Mouse (Mus musculus): ENCODE measurements around the gene Wdr20. TPM values are rescaled to one million over a fixed set of nuclear protein-coding genes. Genes with fewer than 3 reads are reported as not detected.

Gene Wdr20
- polyA plus RNA-seq, 1 experiment from 2014 or later, result 23.7 TPM

DNA sequence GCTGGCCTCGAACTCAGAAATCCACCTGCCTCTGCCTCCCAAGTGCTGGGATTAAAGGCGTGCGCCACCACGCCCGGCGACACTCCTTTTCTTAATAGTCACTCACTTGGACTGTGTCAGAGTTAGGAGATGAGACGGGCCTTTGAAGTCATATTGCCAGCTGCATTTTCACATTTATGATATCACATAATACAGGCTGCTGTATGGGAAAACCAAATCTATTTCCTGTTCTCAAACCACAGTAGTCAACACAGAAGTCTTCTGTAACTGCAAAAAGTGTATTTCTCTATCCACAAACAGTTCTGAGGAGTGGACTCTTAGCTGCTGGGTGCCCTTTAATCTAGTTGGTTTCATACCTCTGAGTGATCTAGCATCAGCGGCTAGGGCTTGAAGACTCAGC lies 21.2 kb downstream of the Wdr20 start:
- Histone ChIP-seq H3K4me3 (ENCODE audit: low read depth, low read length) (no peak overlapping the region), H3K27me3 (replicated peaks; ENCODE audit: control insufficient read depth, insufficient read depth, low read length) (no peaks in the 10 kb centered on the region), H3K9me3 (ENCODE audit: control insufficient read depth, low read length) (no peaks in the 10 kb centered on the region), H3K36me3 (ENCODE audit: control insufficient read depth, insufficient read depth, low read length) (0 out of 2 replicates have a peak, but pooled peaks cover 5% of the 10 kb centered on the region), H3K4me2 (ENCODE audit: low read length) (no peak overlapping the region), H3K9ac (ENCODE audit: low read length) (no peak overlapping the region), H3K27ac (ENCODE audit: low read depth) (no peak overlapping the region), H3K4me1 (replicated peaks; ENCODE audit: control insufficient read depth, insufficient read depth, low read length) (no peaks in the 10 kb centered on the region)
- WGBS, result 95% methylated on average over 8 of the region's 8 CpGs
- ATAC-seq (replicated peaks; ENCODE audit: low FRiP score, low TSS enrichment, low read depth), result no peak
- DNase-seq (ENCODE audit: low spot score), result no peak

DNA sequence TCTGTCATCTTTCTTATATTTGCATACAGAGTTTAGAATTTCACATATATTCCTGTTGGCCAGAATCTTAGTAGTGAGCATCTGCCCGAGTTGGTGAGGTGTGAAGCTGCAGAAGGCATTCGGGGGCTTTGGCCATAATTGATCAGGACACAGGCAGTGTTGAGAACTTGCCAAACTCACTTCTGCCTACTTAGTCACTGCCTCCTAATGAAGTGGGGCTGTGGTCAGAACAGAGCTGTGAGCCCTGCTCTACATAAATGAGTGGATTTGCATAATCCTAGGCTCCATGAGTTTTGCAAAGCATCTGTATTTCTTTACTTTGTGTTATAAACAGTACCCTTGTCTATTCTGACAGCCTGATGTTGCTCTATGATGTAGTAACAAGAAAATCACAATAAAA lies 24.6 kb downstream of the Wdr20 start:
- H3K4me1 ChIP-seq (replicated peaks; ENCODE audit: control insufficient read depth, insufficient read depth, low read length), result no peaks in the 10 kb centered on the region
- H3K4me2 ChIP-seq (ENCODE audit: low read length), result no peak overlapping the region
- H3K9me3 ChIP-seq (ENCODE audit: control insufficient read depth, low read length), result no peaks in the 10 kb centered on the region
- no peaks in the 10 kb centered on the region for H3K36me3 ChIP-seq (ENCODE audit: control insufficient read depth, insufficient read depth, low read length)
- DNase-seq (ENCODE audit: low spot score) (no peak), ATAC-seq (replicated peaks; ENCODE audit: low FRiP score, low TSS enrichment, low read depth) (no peak)
- H3K9ac ChIP-seq (ENCODE audit: low read length), result no peak overlapping the region
- no peaks in the 10 kb centered on the region for H3K27me3 ChIP-seq (replicated peaks; ENCODE audit: control insufficient read depth, insufficient read depth, low read length)
- no peak overlapping the region for H3K27ac ChIP-seq (ENCODE audit: low read depth)
- H3K4me3 ChIP-seq (ENCODE audit: low read depth, low read length), result no peak overlapping the region
- 79% methylated on average over 2 of the region's 2 CpGs for WGBS

DNA sequence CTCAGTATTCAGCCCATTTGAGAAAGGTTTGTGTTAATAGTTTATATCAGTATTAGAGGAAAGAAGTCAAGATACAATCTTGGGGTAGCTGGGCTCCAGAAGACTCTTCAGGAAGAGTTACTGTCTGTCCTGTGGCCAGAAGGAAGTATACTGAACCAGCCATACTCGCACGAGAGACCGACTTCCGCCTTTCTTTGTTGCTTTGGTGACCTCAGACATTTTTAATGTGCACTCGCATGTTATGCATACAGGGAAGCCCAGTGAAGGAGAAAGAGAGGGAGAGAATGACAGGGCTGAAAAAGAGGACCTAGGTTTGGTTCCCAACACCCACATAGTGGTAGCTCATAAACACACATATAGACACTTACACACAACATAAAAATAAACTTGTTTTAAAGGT lies 26.8 kb downstream of the Wdr20 start:
- ATAC-seq (replicated peaks; ENCODE audit: low FRiP score, low TSS enrichment, low read depth), result no peak
- Histone ChIP-seq H3K4me2 (ENCODE audit: low read length) (no peak overlapping the region), H3K27ac (ENCODE audit: low read depth) (no peak overlapping the region), H3K36me3 (ENCODE audit: control insufficient read depth, insufficient read depth, low read length) (no peaks in the 10 kb centered on the region), H3K4me3 (ENCODE audit: low read depth, low read length) (no peak overlapping the region), H3K9me3 (ENCODE audit: control insufficient read depth, low read length) (no peaks in the 10 kb centered on the region), H3K4me1 (replicated peaks; ENCODE audit: control insufficient read depth, insufficient read depth, low read length) (no peaks in the 10 kb centered on the region), H3K9ac (ENCODE audit: low read length) (no peak overlapping the region), H3K27me3 (replicated peaks; ENCODE audit: control insufficient read depth, insufficient read depth, low read length) (no peaks in the 10 kb centered on the region)
- no peak for DNase-seq (ENCODE audit: low spot score)
- 88% methylated on average over 5 of the region's 5 CpGs for WGBS

DNA sequence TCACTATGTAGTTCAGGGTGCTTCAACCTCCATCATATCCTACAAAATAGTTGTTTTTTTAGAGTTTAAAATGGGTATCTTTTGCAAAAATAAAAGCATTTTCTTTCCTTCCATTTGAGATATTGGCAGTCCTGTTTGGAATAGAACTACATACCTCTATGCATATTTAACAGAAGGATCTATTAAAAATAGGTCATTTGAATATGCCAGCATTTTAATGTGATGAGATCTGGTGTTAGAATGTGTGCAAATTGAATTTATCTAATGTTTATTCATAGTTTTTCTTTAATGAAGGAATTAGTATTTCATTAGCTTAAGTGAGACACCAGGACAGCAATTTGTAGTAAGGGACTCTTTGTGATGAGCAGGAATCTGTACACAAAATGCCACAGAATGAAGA lies 30.8 kb downstream of the Wdr20 start:
- no peaks in the 10 kb centered on the region for H3K36me3 ChIP-seq (ENCODE audit: control insufficient read depth, insufficient read depth, low read length)
- H3K27ac ChIP-seq (ENCODE audit: low read depth), result no peak overlapping the region
- no peak overlapping the region for H3K4me2 ChIP-seq (ENCODE audit: low read length)
- no peaks in the 10 kb centered on the region for H3K9me3 ChIP-seq (ENCODE audit: control insufficient read depth, low read length)
- H3K9ac ChIP-seq (ENCODE audit: low read length), result no peak overlapping the region
- no peak for DNase-seq (ENCODE audit: low spot score)
- no peaks in the 10 kb centered on the region for H3K27me3 ChIP-seq (replicated peaks; ENCODE audit: control insufficient read depth, insufficient read depth, low read length)
- ATAC-seq (replicated peaks; ENCODE audit: low FRiP score, low TSS enrichment, low read depth), result no peak
- H3K4me3 ChIP-seq (ENCODE audit: low read depth, low read length), result no peak overlapping the region
- H3K4me1 ChIP-seq (replicated peaks; ENCODE audit: control insufficient read depth, insufficient read depth, low read length), result no peaks in the 10 kb centered on the region

DNA sequence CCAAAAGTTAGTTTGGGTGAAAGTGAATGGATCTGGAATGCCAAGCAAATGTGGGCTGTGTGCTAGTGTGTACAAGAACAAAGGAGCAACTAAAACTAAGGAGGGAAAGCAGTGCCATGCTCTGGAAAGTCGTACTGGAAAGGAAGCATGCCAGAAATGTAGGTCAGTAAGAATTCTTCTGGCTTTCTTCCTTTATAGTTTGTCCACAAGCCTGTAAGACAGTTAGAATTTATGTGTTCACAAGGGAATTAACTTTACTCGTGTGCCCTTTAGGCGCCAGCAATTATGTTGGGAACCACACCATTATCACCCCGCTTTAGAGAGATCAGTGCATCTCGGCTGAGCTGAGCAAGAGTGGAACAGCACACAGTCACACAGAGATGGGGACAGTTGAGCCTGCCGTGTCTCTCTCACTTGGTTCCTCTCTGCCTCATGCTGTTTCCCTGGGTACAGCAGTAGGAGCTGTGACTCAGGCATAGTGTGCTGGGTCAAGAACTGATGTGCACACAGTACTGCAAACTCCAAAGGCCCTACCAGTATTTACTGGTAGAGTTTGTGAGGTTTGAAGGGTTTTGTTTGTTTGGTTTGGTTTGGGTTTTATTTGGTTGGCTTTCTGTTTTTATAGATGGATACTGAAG lies 32.0 kb downstream of the Wdr20 start:
- H3K9ac ChIP-seq (ENCODE audit: low read length), result no peak overlapping the region

DNA sequence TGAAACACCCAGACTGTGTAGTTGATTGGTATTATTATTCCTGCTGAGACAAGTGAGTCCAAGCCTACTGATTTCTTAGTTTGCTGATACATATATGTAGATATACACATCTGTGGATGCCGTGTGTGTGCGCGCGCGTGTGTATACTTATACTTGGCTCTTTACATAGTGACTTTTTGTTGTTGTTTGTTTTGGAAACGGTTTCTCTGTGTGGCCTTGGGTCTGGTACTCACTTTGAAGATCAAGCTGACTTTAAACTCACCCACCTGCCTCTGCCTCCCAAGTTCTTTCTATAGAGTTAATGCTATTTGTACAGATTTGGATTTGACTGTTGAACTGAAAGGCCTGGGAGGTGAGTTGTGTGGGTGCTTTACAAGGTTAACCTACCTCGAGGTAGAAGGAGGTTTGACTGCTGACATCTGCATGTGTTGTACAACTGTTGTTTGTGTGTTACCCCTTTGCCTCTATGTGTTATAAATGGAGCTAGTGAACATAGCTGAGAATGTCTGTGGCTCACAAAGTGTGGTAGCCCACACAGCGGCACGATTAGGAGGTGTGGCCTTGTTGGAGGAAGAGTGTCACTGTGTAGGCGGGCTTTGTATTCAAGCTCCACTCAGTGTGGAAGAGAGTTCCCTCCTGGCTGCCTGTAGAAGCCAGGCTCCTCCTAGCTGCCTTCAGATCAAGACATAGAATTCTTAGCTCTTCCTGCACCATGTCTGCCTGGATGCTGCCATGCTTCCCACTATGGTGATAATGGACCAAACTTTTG lies 32.9 kb downstream of the Wdr20 start:
- no peaks in the 10 kb centered on the region for H3K27me3 ChIP-seq (replicated peaks; ENCODE audit: control insufficient read depth, insufficient read depth, low read length)
- no peak overlapping the region for H3K9ac ChIP-seq (ENCODE audit: low read length)
- no peak overlapping the region for H3K27ac ChIP-seq (ENCODE audit: low read depth)
- ATAC-seq (replicated peaks; ENCODE audit: low FRiP score, low TSS enrichment, low read depth) (no peak), DNase-seq (ENCODE audit: low spot score) (no peak)
- 91% methylated on average over 10 of the region's 10 CpGs for WGBS
- no peaks in the 10 kb centered on the region for H3K4me1 ChIP-seq (replicated peaks; ENCODE audit: control insufficient read depth, insufficient read depth, low read length)
- no peaks in the 10 kb centered on the region for H3K9me3 ChIP-seq (ENCODE audit: control insufficient read depth, low read length)
- H3K4me3 ChIP-seq (ENCODE audit: low read depth, low read length), result no peak overlapping the region
- no peak overlapping the region for H3K4me2 ChIP-seq (ENCODE audit: low read length)
- no peaks in the 10 kb centered on the region for H3K36me3 ChIP-seq (ENCODE audit: control insufficient read depth, insufficient read depth, low read length)

More for the DNA sequence above, 32.0 kb downstream of the Wdr20 start:
- no peak for DNase-seq (ENCODE audit: low spot score)
- 78% methylated on average over 6 of the region's 6 CpGs for WGBS
- Histone ChIP-seq H3K27me3 (replicated peaks; ENCODE audit: control insufficient read depth, insufficient read depth, low read length) (no peaks in the 10 kb centered on the region), H3K4me3 (ENCODE audit: low read depth, low read length) (no peak overlapping the region), H3K36me3 (ENCODE audit: control insufficient read depth, insufficient read depth, low read length) (no peaks in the 10 kb centered on the region), H3K4me1 (replicated peaks; ENCODE audit: control insufficient read depth, insufficient read depth, low read length) (no peaks in the 10 kb centered on the region), H3K27ac (ENCODE audit: low read depth) (no peak overlapping the region), H3K9me3 (ENCODE audit: control insufficient read depth, low read length) (no peaks in the 10 kb centered on the region), H3K4me2 (ENCODE audit: low read length) (no peak overlapping the region)
- no peak for ATAC-seq (replicated peaks; ENCODE audit: low FRiP score, low TSS enrichment, low read depth)

DNA sequence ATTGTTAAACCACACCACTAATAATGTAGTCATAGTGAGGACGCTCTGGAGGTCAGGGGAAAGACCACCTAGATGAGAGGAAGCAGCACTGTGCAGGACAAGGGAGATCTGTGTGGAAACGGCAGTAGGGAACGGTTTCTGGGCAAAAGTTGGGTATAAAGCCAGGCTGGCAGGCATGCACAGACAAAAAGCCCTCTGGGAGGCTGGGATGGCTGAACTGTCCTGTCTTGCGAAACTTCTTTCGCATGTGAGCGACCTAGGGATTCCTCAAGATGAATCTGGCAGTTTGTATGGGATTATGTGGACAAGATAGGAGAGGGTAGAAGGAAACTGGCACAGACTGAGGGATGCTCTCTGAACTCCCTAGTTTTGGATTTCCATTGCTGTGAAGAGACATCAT lies 34.2 kb downstream of the Wdr20 start:
- Histone ChIP-seq H3K27me3 (replicated peaks; ENCODE audit: control insufficient read depth, insufficient read depth, low read length) (no peaks in the 10 kb centered on the region), H3K27ac (ENCODE audit: low read depth) (no peak overlapping the region), H3K9ac (ENCODE audit: low read length) (no peak overlapping the region), H3K9me3 (ENCODE audit: control insufficient read depth, low read length) (no peaks in the 10 kb centered on the region), H3K4me1 (replicated peaks; ENCODE audit: control insufficient read depth, insufficient read depth, low read length) (no peaks in the 10 kb centered on the region), H3K4me2 (ENCODE audit: low read length) (no peak overlapping the region), H3K36me3 (ENCODE audit: control insufficient read depth, insufficient read depth, low read length) (no peaks in the 10 kb centered on the region), H3K4me3 (ENCODE audit: low read depth, low read length) (no peak overlapping the region)
- WGBS, result 90% methylated on average over 6 of the region's 6 CpGs
- ATAC-seq (replicated peaks; ENCODE audit: low FRiP score, low TSS enrichment, low read depth) (no peak), DNase-seq (ENCODE audit: low spot score) (no peak)

DNA sequence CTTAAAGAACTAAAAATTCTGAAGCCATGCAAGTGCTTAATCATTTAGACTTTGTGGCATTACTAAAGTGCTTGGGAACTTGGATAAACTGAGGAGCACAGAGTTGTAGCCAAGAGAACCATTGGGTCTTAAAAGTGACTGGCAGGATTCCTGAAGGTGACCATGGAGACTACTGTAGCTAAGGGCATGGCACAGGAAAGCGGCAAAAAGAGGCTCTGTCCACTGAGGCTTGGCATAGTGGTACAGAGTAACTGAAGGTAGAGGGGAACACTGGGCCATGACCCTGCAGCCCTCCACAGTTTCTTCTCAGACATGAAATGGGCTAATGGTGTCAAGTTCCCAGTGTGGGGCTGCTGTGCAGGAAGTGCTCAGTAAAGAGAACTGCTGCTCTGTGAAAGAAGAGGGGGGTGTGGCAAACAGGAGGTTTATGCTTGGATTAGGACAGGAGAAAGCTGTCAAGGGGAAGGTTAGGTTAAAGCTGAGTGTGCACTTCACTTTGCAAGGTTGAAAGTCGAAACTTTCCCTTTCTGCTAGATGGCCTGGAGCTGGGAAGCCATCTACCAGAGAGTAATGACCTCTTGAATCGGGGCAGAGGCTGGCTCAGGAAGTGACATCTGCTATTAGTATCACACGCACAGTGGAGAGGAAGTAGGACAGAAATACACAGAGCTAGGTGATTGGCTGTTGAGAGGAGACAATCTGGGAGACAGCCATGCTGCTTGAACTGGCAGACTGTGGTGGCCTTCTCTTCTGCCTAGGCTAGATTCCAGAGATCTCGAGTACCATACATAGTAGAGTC lies 38.1 kb downstream of the Wdr20 start:
- no peak for DNase-seq (ENCODE audit: low spot score)
- 62% methylated on average over 5 of the region's 5 CpGs for whole genome bisulfite sequencing

More for the DNA sequence above, 38.1 kb downstream of the Wdr20 start:
- no peak overlapping the region for H3K4me2 ChIP-seq (ENCODE audit: low read length)
- no peak overlapping the region for H3K27ac ChIP-seq (ENCODE audit: low read depth)
- no peaks in the 10 kb centered on the region for H3K4me1 ChIP-seq (replicated peaks; ENCODE audit: control insufficient read depth, insufficient read depth, low read length)
- H3K9ac ChIP-seq (ENCODE audit: low read length), result no peak overlapping the region
- no peaks in the 10 kb centered on the region for H3K9me3 ChIP-seq (ENCODE audit: control insufficient read depth, low read length)
- ATAC-seq (replicated peaks; ENCODE audit: low FRiP score, low TSS enrichment, low read depth), result no peak
- H3K4me3 ChIP-seq (ENCODE audit: low read depth, low read length), result no peak overlapping the region
- H3K27me3 ChIP-seq (replicated peaks; ENCODE audit: control insufficient read depth, insufficient read depth, low read length), result no peaks in the 10 kb centered on the region
- peaks cover 13% of the 10 kb centered on the region; the same call in 1 of the 2 replicates for H3K36me3 ChIP-seq (ENCODE audit: control insufficient read depth, insufficient read depth, low read length)
